Mouse (Mus musculus) liver, embryonic 13.5 days (tissue): Measurements from ENCODE around the gene Plscr1. TPM values are rescaled to one million over a fixed set of nuclear protein-coding genes. Genes with fewer than 3 reads are reported as not detected.

Experiments
- ATAC-seq: fragments of 200-750 bp; cut with Nextera tagmentation; 2 replicates; pipeline ENCODE4 v1.8.0; 2017; ENCODE audit warnings: low read depth, mild to moderate bottlenecking, moderate number of reproducible peaks, moderate library complexity
- DNase-seq: peaks from one replicate; pipeline ENCODE4 v3.0.0; 2022
- H3K27ac ChIP-seq: fragments of 300-500 bp; sonication (generic); 2 replicates; pipeline ENCODE4 v1.5.1; 2015; ENCODE audit warnings: moderate library complexity, mild to moderate bottlenecking, inconsistent platforms
- H3K27me3 ChIP-seq: fragments of 300-500 bp; sonication (generic); 2 replicates; pipeline ENCODE4 v1.6.1; 2015; ENCODE audit warnings: mild to moderate bottlenecking, inconsistent platforms
- H3K36me3 ChIP-seq: fragments of 300-500 bp; sonication (generic); 2 replicates; pipeline ENCODE4 v1.6.1; 2015; ENCODE audit warnings: mild to moderate bottlenecking, inconsistent platforms
- H3K4me1 ChIP-seq: fragments of 300-500 bp; sonication (generic); replicated peaks from 2 replicates; pipeline ENCODE4 v1.6.1; 2015; ENCODE audit warnings: inconsistent platforms
- H3K4me2 ChIP-seq: fragments of 300-500 bp; sonication (generic); 2 replicates; pipeline ENCODE4 v1.6.1; 2015; ENCODE audit warnings: inconsistent platforms, mild to moderate bottlenecking, moderate library complexity
- H3K4me3 ChIP-seq: fragments of 300-500 bp; sonication (generic); replicated peaks from 2 replicates; pipeline ENCODE4 v1.5.1; 2015; ENCODE audit warnings: mild to moderate bottlenecking, inconsistent platforms
- H3K9ac ChIP-seq: fragments of 300-500 bp; sonication (generic); 2 replicates; pipeline ENCODE4 v1.6.1; 2015; ENCODE audit warnings: mild to moderate bottlenecking, inconsistent platforms
- H3K9me3 ChIP-seq: fragments of 300-500 bp; sonication (generic); replicated peaks from 2 replicates; pipeline ENCODE4 v1.6.1; 2016; ENCODE audit warnings: inconsistent platforms
- WGBS: fragments of 180-500 bp; shearing (Covaris S2); methylation state at CpG from one replicate; pipeline ENCODE4 v1.1.7; 2015; ENCODE audit not compliant: insufficient replicate concordance; 5-methylcytosine and 5-hydroxymethylcytosine counted together
- polyA plus RNA-seq: library from polyadenylated mRNA; unstranded; fragments of >200 nt; fragmentation: Nextera tagmentation; extraction: Ambion mirVana; gene quantifications from 2 replicates; pipeline ENCODE4 v1.2.1, GENCODE M21; 2015

Gene Plscr1
- polyA plus RNA-seq, 1 experiment from 2014 or later: 24.0 TPM

- ATAC-seq: no peak
- H3K4me1 ChIP-seq: peaks cover 44% of the 10 kb centered on the region
These were observed 26.8 kb downstream of the Plscr1 start for GRCm38 (mm10) chr9:92276360-92276759.

GRCm38 (mm10) chr9:92280048-92280447 is 30.5 kb downstream of the Plscr1 start:
- 18% methylated on average over 1 of the region's 1 CpGs for WGBS
- ATAC-seq (no peak), DNase-seq (no peak)
- Histone ChIP-seq H3K4me1 (peaks cover 20% of the 10 kb centered on the region), H3K27me3 (no peaks in the 10 kb centered on the region), H3K9me3 (no peaks in the 10 kb centered on the region), H3K36me3 (no peaks in the 10 kb centered on the region), H3K27ac (no peak overlapping the region), H3K4me2 (no peak overlapping the region), H3K9ac (no peak overlapping the region), H3K4me3 (no peak overlapping the region)

More at GRCm38 (mm10) chr9:92276360-92276759, 26.8 kb downstream of the Plscr1 start:
- H3K36me3 ChIP-seq: no peaks in the 10 kb centered on the region
- H3K4me2 ChIP-seq: no peak overlapping the region
- H3K27me3 ChIP-seq: no peaks in the 10 kb centered on the region
- H3K4me3 ChIP-seq: no peak overlapping the region
- no peaks in the 10 kb centered on the region for H3K9me3 ChIP-seq
- H3K27ac ChIP-seq: 0 out of 2 replicates have a peak overlapping the region, but pooled peaks have one; percentile 50
- WGBS: 38% methylated on average over 7 of the region's 7 CpGs
- H3K9ac ChIP-seq: no peak overlapping the region
- no peak for DNase-seq

- H3K36me3 ChIP-seq: no peaks in the 10 kb centered on the region
- no peak overlapping the region for H3K9ac ChIP-seq
- H3K27me3 ChIP-seq: no peaks in the 10 kb centered on the region
- no peak for DNase-seq
- ATAC-seq: no peak
- H3K9me3 ChIP-seq: no peaks in the 10 kb centered on the region
- H3K4me2 ChIP-seq: no peak overlapping the region
- H3K4me3 ChIP-seq: no peak overlapping the region
- 53% methylated on average over 7 of the region's 7 CpGs for WGBS
- no peak overlapping the region for H3K27ac ChIP-seq
- H3K4me1 ChIP-seq: no peaks in the 10 kb centered on the region
These were observed 33.1 kb downstream of the Plscr1 start for GRCm38 (mm10) chr9:92282563-92283171.

GRCm38 (mm10) chr9:92289675-92290074 is 40.1 kb downstream of the Plscr1 start:
- Histone ChIP-seq H3K27me3 (no peaks in the 10 kb centered on the region), H3K27ac (no peak overlapping the region), H3K36me3 (no peaks in the 10 kb centered on the region), H3K9me3 (no peaks in the 10 kb centered on the region), H3K9ac (no peak overlapping the region), H3K4me3 (no peak overlapping the region), H3K4me2 (no peak overlapping the region), H3K4me1 (peaks cover 2% of the 10 kb centered on the region; the same call in 1 of the 2 replicates)
- no peak for DNase-seq
- 9% methylated on average over 3 of the region's 3 CpGs for WGBS
- ATAC-seq: peak; percentile 88

- H3K4me3 ChIP-seq: no peak overlapping the region
- no peak overlapping the region for H3K4me2 ChIP-seq
- ATAC-seq (no peak), DNase-seq (no peak)
- no peaks in the 10 kb centered on the region for H3K9me3 ChIP-seq
- H3K4me1 ChIP-seq: peaks cover 2% of the 10 kb centered on the region; the same call in 1 of the 2 replicates
- no peaks in the 10 kb centered on the region for H3K36me3 ChIP-seq
- H3K27ac ChIP-seq: no peak overlapping the region
- no peak overlapping the region for H3K9ac ChIP-seq
- H3K27me3 ChIP-seq: no peaks in the 10 kb centered on the region
- 54% methylated on average over 2 of the region's 2 CpGs for WGBS
These were observed 42.6 kb downstream of the Plscr1 start for GRCm38 (mm10) chr9:92292169-92292568.

- H3K4me2 ChIP-seq: no peak overlapping the region
- H3K4me1 ChIP-seq: peaks cover 2% of the 10 kb centered on the region; the same call in 1 of the 2 replicates
- H3K27me3 ChIP-seq: no peaks in the 10 kb centered on the region
- ATAC-seq (no peak), DNase-seq (no peak)
- H3K9me3 ChIP-seq: no peaks in the 10 kb centered on the region
- no peaks in the 10 kb centered on the region for H3K36me3 ChIP-seq
- H3K9ac ChIP-seq: no peak overlapping the region
- H3K27ac ChIP-seq: no peak overlapping the region
- no peak overlapping the region for H3K4me3 ChIP-seq
- 58% methylated on average over 3 of the region's 3 CpGs for WGBS
These were observed 43.4 kb downstream of the Plscr1 start for GRCm38 (mm10) chr9:92292922-92293321.

GRCm38 (mm10) chr9:92293560-92294548 is 44.3 kb downstream of the Plscr1 start:
- H3K27ac ChIP-seq: no peak overlapping the region
- H3K9me3 ChIP-seq: no peaks in the 10 kb centered on the region
- H3K4me1 ChIP-seq: peaks cover 2% of the 10 kb centered on the region; the same call in 1 of the 2 replicates
- DNase-seq (no peak), ATAC-seq (no peak)
- H3K4me2 ChIP-seq: no peak overlapping the region
- no peaks in the 10 kb centered on the region for H3K27me3 ChIP-seq
- H3K36me3 ChIP-seq: no peaks in the 10 kb centered on the region
- H3K4me3 ChIP-seq: no peak overlapping the region
- no peak overlapping the region for H3K9ac ChIP-seq
- 64% methylated on average over 2 of the region's 2 CpGs for WGBS

GRCm38 (mm10) chr9:92298288-92298687 is 48.7 kb downstream of the Plscr1 start:
- ATAC-seq: no peak
- WGBS: 68% methylated on average over 1 of the region's 1 CpGs
- Histone ChIP-seq H3K9me3 (no peaks in the 10 kb centered on the region), H3K4me3 (no peak overlapping the region), H3K9ac (no peak overlapping the region), H3K27me3 (no peaks in the 10 kb centered on the region), H3K36me3 (no peaks in the 10 kb centered on the region), H3K4me2 (no peak overlapping the region), H3K27ac (no peak overlapping the region), H3K4me1 (no peaks in the 10 kb centered on the region)
- DNase-seq: no peak

GRCm38 (mm10) chr9:92301213-92301612 is 51.7 kb downstream of the Plscr1 start:
- H3K4me1 ChIP-seq: no peaks in the 10 kb centered on the region
- ATAC-seq (no peak), DNase-seq (no peak)
- no peaks in the 10 kb centered on the region for H3K27me3 ChIP-seq
- H3K4me3 ChIP-seq: no peak overlapping the region
- 17% methylated on average over 3 of the region's 3 CpGs for WGBS
- no peaks in the 10 kb centered on the region for H3K36me3 ChIP-seq
- no peak overlapping the region for H3K9ac ChIP-seq
- H3K4me2 ChIP-seq: no peak overlapping the region
- H3K9me3 ChIP-seq: no peaks in the 10 kb centered on the region
- H3K27ac ChIP-seq: no peak overlapping the region

GRCm38 (mm10) chr9:92305075-92305474 is 55.5 kb downstream of the Plscr1 start:
- H3K9me3 ChIP-seq: no peaks in the 10 kb centered on the region
- no peak for ATAC-seq
- H3K27ac ChIP-seq: no peak overlapping the region
- WGBS: 69% methylated on average over 8 of the region's 8 CpGs
- no peak overlapping the region for H3K9ac ChIP-seq
- H3K27me3 ChIP-seq: no peaks in the 10 kb centered on the region
- no peak for DNase-seq
- no peaks in the 10 kb centered on the region for H3K36me3 ChIP-seq
- H3K4me1 ChIP-seq: no peaks in the 10 kb centered on the region
- H3K4me3 ChIP-seq: no peak overlapping the region
- H3K4me2 ChIP-seq: no peak overlapping the region

- DNase-seq (no peak), ATAC-seq (no peak)
- Histone ChIP-seq H3K36me3 (no peaks in the 10 kb centered on the region), H3K27ac (no peak overlapping the region), H3K4me3 (no peak overlapping the region), H3K4me2 (no peak overlapping the region), H3K9me3 (no peaks in the 10 kb centered on the region), H3K9ac (no peak overlapping the region), H3K27me3 (no peaks in the 10 kb centered on the region), H3K4me1 (no peaks in the 10 kb centered on the region)
- 73% methylated on average over 8 of the region's 8 CpGs for WGBS
These were observed 56.2 kb downstream of the Plscr1 start for GRCm38 (mm10) chr9:92305620-92306220.
